Mouse (Mus musculus): ENCODE data around the gene Gcm2. TPM values are rescaled to one million over a fixed set of nuclear protein-coding genes. Genes with fewer than 3 reads are reported as not detected.

The Gcm2 gene
- polyA plus RNA-seq, 1 experiment, result 0.08 TPM

DNA sequence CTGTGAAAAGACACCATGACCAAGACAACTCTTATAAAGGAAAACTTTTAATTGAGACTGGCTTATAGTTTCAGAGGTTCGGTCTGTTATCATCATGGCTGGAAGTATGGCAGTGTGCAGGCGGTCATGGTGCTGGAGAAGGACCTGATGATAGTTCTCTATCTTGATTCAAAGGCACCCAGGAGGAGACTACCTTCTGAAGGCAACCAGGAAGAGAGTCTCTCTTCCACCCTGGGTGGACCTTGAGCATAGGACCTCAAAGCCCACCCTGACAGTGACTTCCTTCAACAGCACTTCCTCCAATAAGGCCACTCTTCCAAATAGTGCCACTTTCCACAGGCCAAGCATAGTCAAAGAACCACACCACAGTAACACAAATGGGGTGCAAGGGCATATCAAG is 10.8 kb downstream of the Gcm2 start:
- H3K36me3 ChIP-seq (ENCODE audit: control insufficient read depth, insufficient read depth, low read length), result no peaks in the 10 kb centered on the region
- WGBS, result 99% methylated on average over 2 of the region's 2 CpGs
- no peak for TF ChIP-seq CTCF (IDR thresholded peaks at IDR 0.05; ENCODE audit: borderline replicate concordance, control insufficient read depth, extremely low read depth, insufficient read depth, low read length, poor library complexity)
- no peak for TF ChIP-seq POLR2A (IDR thresholded peaks at IDR 0.05; ENCODE audit: control insufficient read depth, extremely low read depth, insufficient read depth, low read length, poor library complexity)

DNA sequence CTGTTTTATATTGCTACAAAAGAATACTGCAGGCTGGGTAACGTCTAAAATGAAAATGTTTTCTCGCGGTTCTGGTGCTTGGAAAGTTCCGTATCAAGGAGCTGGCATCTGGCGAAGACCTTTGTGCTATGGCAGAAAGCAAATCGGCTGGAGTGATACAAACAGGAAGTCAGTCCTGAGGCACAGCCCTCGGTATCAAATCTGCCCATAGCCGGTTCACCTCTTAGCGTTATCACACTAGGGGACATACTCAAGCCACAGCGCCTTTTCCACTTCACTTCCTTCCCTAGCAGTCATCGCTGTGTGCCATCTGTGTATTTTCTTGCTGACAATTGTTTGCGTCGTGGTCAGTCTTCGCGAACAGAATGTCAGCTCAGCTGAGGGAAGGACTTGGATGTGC is 12.5 kb downstream of the Gcm2 start:
- 75% methylated on average over 15 of the region's 15 CpGs for WGBS
- no peak for DNase-seq
- no peaks in the 10 kb centered on the region; the same call in 1 of the 2 replicates for H3K27me3 ChIP-seq (ENCODE audit: control insufficient read depth, insufficient read depth, low read length)
- H3K36me3 ChIP-seq (ENCODE audit: control insufficient read depth, insufficient read depth, low read length), result no peaks in the 10 kb centered on the region
- TF ChIP-seq POLR2A (IDR thresholded peaks at IDR 0.05; ENCODE audit: control insufficient read depth, extremely low read depth, insufficient read depth, low read length, poor library complexity) (no peak), CTCF (IDR thresholded peaks at IDR 0.05; ENCODE audit: borderline replicate concordance, control insufficient read depth, extremely low read depth, insufficient read depth, low read length, poor library complexity) (no peak)
- no peak overlapping the region for H3K4me3 ChIP-seq (ENCODE audit: control insufficient read depth, insufficient read depth, low read length)
- H3K27ac ChIP-seq (ENCODE audit: control insufficient read depth, insufficient read depth, low read length), result no peak overlapping the region
- 0 out of 2 replicates have a peak, but pooled peaks cover 4% of the 10 kb centered on the region for H3K4me1 ChIP-seq (replicated peaks; ENCODE audit: control insufficient read depth, insufficient read depth, low read length)

More for the DNA sequence above, 10.8 kb downstream of the Gcm2 start:
- Histone ChIP-seq H3K27me3 (ENCODE audit: control insufficient read depth, insufficient read depth, low read length) (no peaks in the 10 kb centered on the region; the same call in 1 of the 2 replicates), H3K27ac (ENCODE audit: control insufficient read depth, insufficient read depth, low read length) (no peak overlapping the region), H3K4me1 (replicated peaks; ENCODE audit: control insufficient read depth, insufficient read depth, low read length) (0 out of 2 replicates have a peak, but pooled peaks cover 4% of the 10 kb centered on the region), H3K4me3 (ENCODE audit: control insufficient read depth, insufficient read depth, low read length) (no peak overlapping the region)
- no peak for DNase-seq

DNA sequence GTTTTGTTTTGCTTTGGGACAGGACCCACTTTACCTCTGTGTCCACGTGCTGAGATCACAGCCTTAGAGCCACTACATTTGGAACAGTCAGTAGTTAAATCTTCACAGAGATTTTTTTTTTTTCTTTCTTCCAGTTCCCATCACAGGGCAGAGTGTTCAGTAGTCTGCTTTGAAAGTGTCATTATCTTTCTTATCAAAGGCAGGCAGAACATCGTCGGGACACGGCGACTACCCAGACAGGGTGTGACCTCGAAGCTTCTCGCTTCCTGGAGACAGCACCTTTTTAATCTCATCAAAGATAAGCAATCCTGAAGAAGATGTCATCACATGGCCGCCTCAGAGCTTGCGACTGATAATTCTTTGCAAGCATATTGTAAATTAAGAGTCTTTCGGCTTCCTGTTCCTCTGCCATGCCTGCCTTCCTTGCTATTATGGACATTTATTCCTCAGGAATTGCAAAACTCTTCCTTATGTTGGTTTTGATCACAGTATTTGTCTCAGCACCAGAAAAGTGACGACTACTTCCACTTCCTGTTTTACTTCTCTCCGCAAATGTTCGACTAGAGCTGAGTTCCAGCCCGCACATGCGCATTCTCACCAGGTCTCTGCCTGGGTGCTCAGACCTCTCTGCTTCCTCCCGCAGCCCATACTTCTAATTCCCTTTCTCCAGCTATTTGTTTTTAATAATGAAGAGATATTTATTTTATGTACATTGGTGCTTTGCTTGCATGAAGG is 13.3 kb downstream of the Gcm2 start:
- Histone ChIP-seq H3K36me3 (ENCODE audit: control insufficient read depth, insufficient read depth, low read length) (no peaks in the 10 kb centered on the region), H3K4me3 (ENCODE audit: control insufficient read depth, insufficient read depth, low read length) (no peak overlapping the region), H3K27ac (ENCODE audit: control insufficient read depth, insufficient read depth, low read length) (no peak overlapping the region), H3K4me1 (replicated peaks; ENCODE audit: control insufficient read depth, insufficient read depth, low read length) (0 out of 2 replicates have a peak, but pooled peaks cover 4% of the 10 kb centered on the region), H3K27me3 (ENCODE audit: control insufficient read depth, insufficient read depth, low read length) (no peaks in the 10 kb centered on the region; the same call in 1 of the 2 replicates)
- no peak for TF ChIP-seq POLR2A (IDR thresholded peaks at IDR 0.05; ENCODE audit: control insufficient read depth, extremely low read depth, insufficient read depth, low read length, poor library complexity)
- no peak for TF ChIP-seq CTCF (IDR thresholded peaks at IDR 0.05; ENCODE audit: borderline replicate concordance, control insufficient read depth, extremely low read depth, insufficient read depth, low read length, poor library complexity)
- peak; percentile 57 for DNase-seq
- 29% methylated on average over 16 of the region's 16 CpGs for WGBS

DNA sequence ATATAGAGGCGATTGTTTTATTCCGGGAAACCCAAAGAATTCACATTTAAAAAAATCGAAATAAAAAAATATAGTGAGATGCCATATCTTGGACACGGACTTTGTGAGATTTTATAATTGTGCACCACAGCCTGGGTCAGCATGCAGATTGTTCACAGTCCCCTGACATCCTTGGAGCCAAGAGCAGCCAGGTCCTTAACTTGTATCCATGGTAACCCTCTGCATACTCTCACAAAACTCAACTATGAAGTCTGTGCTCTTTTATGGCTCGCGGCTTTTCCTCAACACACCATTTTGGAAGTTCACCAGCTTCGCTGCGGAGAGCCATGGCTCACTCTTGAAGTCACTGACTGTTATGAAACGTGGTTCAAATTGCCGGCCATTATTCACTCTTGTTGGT is 16.7 kb downstream of the Gcm2 start:
- Histone ChIP-seq H3K4me1 (replicated peaks; ENCODE audit: control insufficient read depth, insufficient read depth, low read length) (0 out of 2 replicates have a peak, but pooled peaks cover 4% of the 10 kb centered on the region), H3K27me3 (ENCODE audit: control insufficient read depth, insufficient read depth, low read length) (no peaks in the 10 kb centered on the region; the same call in 1 of the 2 replicates), H3K36me3 (ENCODE audit: control insufficient read depth, insufficient read depth, low read length) (no peaks in the 10 kb centered on the region), H3K4me3 (ENCODE audit: control insufficient read depth, insufficient read depth, low read length) (no peak overlapping the region), H3K27ac (ENCODE audit: control insufficient read depth, insufficient read depth, low read length) (no peak overlapping the region)
- no peak for DNase-seq
- TF ChIP-seq POLR2A (IDR thresholded peaks at IDR 0.05; ENCODE audit: control insufficient read depth, extremely low read depth, insufficient read depth, low read length, poor library complexity) (no peak), CTCF (IDR thresholded peaks at IDR 0.05; ENCODE audit: borderline replicate concordance, control insufficient read depth, extremely low read depth, insufficient read depth, low read length, poor library complexity) (no peak)
- 93% methylated on average over 10 of the region's 10 CpGs for WGBS

DNA sequence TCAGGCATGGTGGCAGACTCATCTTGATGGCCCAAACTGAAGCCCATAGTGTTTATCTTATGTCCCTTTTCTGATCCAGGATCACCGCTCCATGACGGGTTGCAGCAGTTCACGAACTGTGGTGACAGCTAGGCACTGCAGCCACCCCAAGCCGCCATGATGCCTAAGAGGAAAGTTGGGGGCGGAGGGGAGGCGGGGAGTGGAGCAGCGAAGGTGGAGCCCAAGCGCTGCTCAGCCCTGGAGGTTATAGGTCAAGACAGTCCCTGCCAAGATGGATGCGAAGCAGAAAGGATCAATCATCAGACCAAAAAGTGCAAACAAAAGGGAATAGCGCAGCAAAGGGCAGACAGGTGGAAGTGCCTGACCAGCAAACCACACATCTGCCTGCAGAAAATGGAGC is 19.6 kb downstream of the Gcm2 start:
- Histone ChIP-seq H3K4me1 (replicated peaks; ENCODE audit: control insufficient read depth, insufficient read depth, low read length) (no peaks in the 10 kb centered on the region), H3K27ac (ENCODE audit: control insufficient read depth, insufficient read depth, low read length) (no peak overlapping the region), H3K4me3 (ENCODE audit: control insufficient read depth, insufficient read depth, low read length) (no peak overlapping the region), H3K36me3 (ENCODE audit: control insufficient read depth, insufficient read depth, low read length) (no peaks in the 10 kb centered on the region), H3K27me3 (ENCODE audit: control insufficient read depth, insufficient read depth, low read length) (no peaks in the 10 kb centered on the region)
- no peak for DNase-seq
- TF ChIP-seq POLR2A (IDR thresholded peaks at IDR 0.05; ENCODE audit: control insufficient read depth, extremely low read depth, insufficient read depth, low read length, poor library complexity) (no peak), CTCF (IDR thresholded peaks at IDR 0.05; ENCODE audit: borderline replicate concordance, control insufficient read depth, extremely low read depth, insufficient read depth, low read length, poor library complexity) (no peak)
- WGBS, result 65% methylated on average over 10 of the region's 10 CpGs

DNA sequence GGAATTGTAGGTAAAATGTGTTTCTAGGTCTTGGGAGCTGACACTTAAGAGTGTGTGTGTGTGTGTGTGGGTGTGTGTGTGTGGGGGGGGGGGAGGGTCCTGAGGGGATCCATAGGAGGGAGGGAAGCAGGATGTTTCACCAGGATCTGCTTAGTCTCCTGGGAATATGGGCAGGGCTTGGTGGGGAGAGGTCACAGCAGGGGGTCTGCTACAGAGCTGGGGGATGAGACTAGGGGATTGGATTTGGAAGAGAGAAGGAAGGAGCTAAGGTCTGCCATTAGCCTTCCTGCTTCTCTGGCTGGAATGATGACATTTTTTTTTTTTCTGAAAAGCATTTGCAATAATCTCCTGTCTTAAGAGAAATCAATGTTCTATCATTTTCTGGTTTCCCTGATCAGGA is 22.1 kb downstream of the Gcm2 start:
- TF ChIP-seq POLR2A (IDR thresholded peaks at IDR 0.05; ENCODE audit: control insufficient read depth, extremely low read depth, insufficient read depth, low read length, poor library complexity) (no peak), CTCF (IDR thresholded peaks at IDR 0.05; ENCODE audit: borderline replicate concordance, control insufficient read depth, extremely low read depth, insufficient read depth, low read length, poor library complexity) (no peak)
- Histone ChIP-seq H3K27ac (ENCODE audit: control insufficient read depth, insufficient read depth, low read length) (no peak overlapping the region), H3K4me1 (replicated peaks; ENCODE audit: control insufficient read depth, insufficient read depth, low read length) (no peaks in the 10 kb centered on the region), H3K4me3 (ENCODE audit: control insufficient read depth, insufficient read depth, low read length) (no peak overlapping the region), H3K27me3 (ENCODE audit: control insufficient read depth, insufficient read depth, low read length) (no peaks in the 10 kb centered on the region), H3K36me3 (ENCODE audit: control insufficient read depth, insufficient read depth, low read length) (no peaks in the 10 kb centered on the region)
- no peak for DNase-seq
